Mouse (Mus musculus) lung, postnatal 0 days (tissue): ENCODE measurements around the gene Smg6. TPM values are rescaled to one million over a fixed set of nuclear protein-coding genes. Genes with fewer than 3 reads are reported as not detected.
A peak's percentile ranks its signal among the peaks of the same experiment; 100 is the strongest.

Experiments
- ATAC-seq: fragments of 200-750 bp; cut with Nextera tagmentation; 2 replicates; pipeline ENCODE4 v1.8.0; 2017; ENCODE audit warnings: moderate library complexity
- DNase-seq: peaks from one replicate; pipeline ENCODE4 v3.0.0-alpha.2; 2016; ENCODE audit warnings: low spot score
- H3K27ac ChIP-seq: fragments of 300-500 bp; sonication (generic); 2 replicates; pipeline ENCODE4 v1.5.1; 2014; ENCODE audit warnings: antibody characterized with exemption, mild to moderate bottlenecking, low read length, mixed read lengths
- H3K27me3 ChIP-seq: fragments of 300-500 bp; sonication (generic); replicated peaks from 2 replicates; pipeline ENCODE4 v1.6.1; 2014; ENCODE audit warnings: low read length, mixed read lengths; ENCODE audit not compliant: insufficient read depth
- H3K36me3 ChIP-seq: fragments of 300-500 bp; sonication (generic); 2 replicates; pipeline ENCODE4 v1.6.1; 2014; ENCODE audit warnings: low read length, mixed read lengths; ENCODE audit not compliant: insufficient read depth
- H3K4me1 ChIP-seq: fragments of 300-500 bp; sonication (generic); 2 replicates; pipeline ENCODE4 v1.6.1; 2014; ENCODE audit warnings: antibody characterized with exemption, low read depth, low read length, mixed read lengths; ENCODE audit not compliant: insufficient read depth
- H3K4me2 ChIP-seq: fragments of 300-500 bp; sonication (generic); replicated peaks from 2 replicates; pipeline ENCODE4 v1.6.1; 2014; ENCODE audit warnings: low read depth, mild to moderate bottlenecking, low read length, moderate library complexity, mixed read lengths
- H3K4me3 ChIP-seq: fragments of 300-500 bp; sonication (generic); 2 replicates; pipeline ENCODE4 v1.5.1; 2014; ENCODE audit warnings: low read depth, low read length
- H3K9ac ChIP-seq: fragments of 300-500 bp; sonication (generic); replicated peaks from 2 replicates; pipeline ENCODE4 v1.6.1; 2014; ENCODE audit warnings: low read depth, mild to moderate bottlenecking
- H3K9me3 ChIP-seq: fragments of 300-500 bp; sonication (generic); 2 replicates; pipeline ENCODE4 v1.6.1; 2016; ENCODE audit warnings: low read length, mixed read lengths
- CTCF ChIP-seq: IDR thresholded peaks from 2 replicates; pipeline ENCODE4 v1.5.1; 2016; ENCODE audit warnings: antibody characterized with exemption, mild to moderate bottlenecking
- EP300 ChIP-seq: IDR thresholded peaks from 2 replicates; pipeline ENCODE4 v1.6.1; 2016; ENCODE audit warnings: antibody characterized with exemption, mild to moderate bottlenecking, control low read depth
- WGBS: fragments of 180-500 bp; shearing (Covaris S2); extraction: QIAGEN DNeasy Blood & Tissue Kit; methylation state at CpG from one replicate; pipeline ENCODE4 v1.1.7; 2014; 5-methylcytosine and 5-hydroxymethylcytosine counted together
- polyA plus RNA-seq: library from polyadenylated mRNA; unstranded; fragments of >200 nt; fragmentation: Nextera tagmentation; extraction: Ambion mirVana; gene quantifications from 2 replicates; pipeline ENCODE4 v1.2.1, GENCODE M21; 2015

The Smg6 gene
- polyA plus RNA-seq, 1 experiment from 2014 or later, result 9.9 TPM

DNA sequence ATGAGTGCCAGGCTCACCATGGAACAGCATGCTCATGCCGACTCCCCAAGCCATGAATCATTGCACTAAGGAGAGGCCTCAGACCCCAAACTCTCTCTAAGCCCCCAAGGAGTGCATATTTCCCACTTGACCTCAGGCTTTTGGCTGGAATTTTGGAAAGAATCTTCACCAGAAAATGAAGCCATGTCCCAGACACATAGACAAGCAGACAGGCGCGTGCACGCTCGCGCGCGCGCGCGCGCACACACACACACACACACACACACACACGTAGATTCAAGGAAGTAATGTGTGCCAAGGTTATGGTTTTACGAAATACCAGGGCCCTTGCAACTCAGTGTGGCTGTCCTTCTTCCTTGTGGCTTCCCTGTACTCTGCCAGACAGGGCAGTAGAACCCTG, 232.8 kb downstream of the Smg6 start:
- Histone ChIP-seq H3K27ac (0 out of 2 replicates have a peak overlapping the region, but pooled peaks have one; percentile 33), H3K9me3 (no peaks in the 10 kb centered on the region), H3K4me3 (no peak overlapping the region), H3K27me3 (no peaks in the 10 kb centered on the region), H3K9ac (no peak overlapping the region), H3K36me3 (peaks cover 13% of the 10 kb centered on the region), H3K4me1 (peaks cover 12% of the 10 kb centered on the region; the same call in 1 of the 2 replicates), H3K4me2 (no peak overlapping the region)
- peak; percentile 68 for DNase-seq
- peak; percentile 9; the same call in 1 of the 2 replicates for ATAC-seq
- 67% methylated on average over 14 of the region's 14 CpGs for WGBS
- TF ChIP-seq CTCF (no peak), EP300 (no peak)

DNA sequence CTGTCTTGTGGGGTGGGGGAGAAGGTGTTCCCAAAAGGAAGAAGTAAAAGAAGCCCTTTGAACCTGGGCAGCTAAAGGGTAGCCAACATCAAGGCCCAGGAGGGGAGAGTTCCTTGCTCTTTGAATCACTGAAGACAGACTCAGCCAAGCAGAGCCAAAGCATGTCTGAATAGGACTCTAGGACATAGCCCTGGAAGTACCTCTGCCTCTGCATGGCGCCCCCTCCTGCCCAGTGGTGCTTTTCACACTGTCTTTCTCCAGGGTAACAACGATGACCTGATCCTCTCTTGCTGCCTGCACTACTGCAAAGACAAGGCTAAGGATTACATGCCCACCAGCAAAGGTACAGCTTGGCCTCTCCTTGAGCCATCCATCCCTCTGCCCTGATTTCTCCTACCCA, 233.9 kb downstream of the Smg6 start:
- H3K9ac ChIP-seq, result no peak overlapping the region
- ATAC-seq, result no peak
- TF ChIP-seq EP300, result no peak
- TF ChIP-seq CTCF, result peak; percentile 75
- DNase-seq, result peak; percentile 43
- peaks cover 11% of the 10 kb centered on the region; the same call in 1 of the 2 replicates for H3K4me1 ChIP-seq
- no peak overlapping the region for H3K27ac ChIP-seq
- 53% methylated on average over 2 of the region's 2 CpGs for WGBS
- H3K27me3 ChIP-seq, result no peaks in the 10 kb centered on the region
- no peak overlapping the region for H3K4me2 ChIP-seq
- peaks cover 22% of the 10 kb centered on the region for H3K36me3 ChIP-seq
- H3K9me3 ChIP-seq, result no peaks in the 10 kb centered on the region
- no peak overlapping the region for H3K4me3 ChIP-seq

DNA sequence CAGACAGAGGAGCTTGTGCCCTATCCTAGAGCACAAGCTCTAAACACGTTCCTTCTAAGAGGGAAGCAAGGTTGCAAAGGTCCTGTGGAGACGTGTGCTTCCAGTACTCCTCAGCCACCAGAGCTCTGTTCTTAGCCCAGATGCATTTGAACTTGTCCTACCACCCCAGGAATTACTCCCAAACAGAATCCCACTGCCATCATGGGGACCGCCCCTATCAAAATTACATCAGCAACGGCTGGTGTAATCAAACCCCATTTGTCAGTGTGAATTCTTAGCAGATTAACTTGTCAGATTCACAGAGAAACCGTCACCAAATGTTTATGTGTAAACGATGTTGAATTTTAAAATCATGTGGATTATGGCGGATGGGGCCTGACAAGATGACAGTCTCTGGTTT, 235.3 kb downstream of the Smg6 start:
- whole genome bisulfite sequencing, result 66% methylated on average over 7 of the region's 7 CpGs

DNA sequence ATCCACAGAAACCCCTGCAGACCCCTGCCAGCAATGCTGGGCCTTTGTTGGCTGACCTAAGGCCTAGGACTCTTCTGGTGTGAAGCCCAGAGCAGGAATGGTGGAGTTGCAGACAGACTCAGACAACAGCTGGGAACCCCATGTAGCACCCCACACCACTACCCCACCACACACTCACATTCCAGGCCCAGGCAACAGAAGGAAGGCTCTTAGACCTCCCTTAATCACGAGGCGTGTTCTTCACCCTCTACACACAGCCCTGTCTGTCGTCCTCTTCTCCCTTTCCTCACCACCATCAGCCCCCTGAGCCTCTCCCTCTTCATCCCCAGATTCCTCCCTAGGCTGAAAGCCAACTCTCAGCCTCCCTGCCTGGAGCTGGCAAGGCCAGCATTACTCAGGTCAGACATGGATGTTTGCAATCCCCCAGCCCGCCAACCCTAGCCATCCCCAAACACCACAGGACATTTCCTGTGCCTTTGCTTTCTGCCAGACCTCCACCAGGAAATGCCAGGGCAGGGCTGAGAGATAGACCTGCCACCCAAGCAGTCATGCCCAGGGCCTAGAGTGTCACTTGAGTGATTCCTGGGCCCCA, 235.9 kb downstream of the Smg6 start:
- WGBS, result 35% methylated on average over 4 of the region's 4 CpGs
- TF ChIP-seq EP300, result no peak; the same call in 1 of the 2 replicates
- Histone ChIP-seq H3K9me3 (no peaks in the 10 kb centered on the region), H3K4me2 (no peak overlapping the region), H3K4me3 (no peak overlapping the region), H3K27ac (peak overlapping the region; percentile 62), H3K27me3 (peaks cover 4% of the 10 kb centered on the region; the same call in 1 of the 2 replicates), H3K9ac (no peak overlapping the region), H3K36me3 (peaks cover 22% of the 10 kb centered on the region), H3K4me1 (peaks cover 16% of the 10 kb centered on the region; the same call in 1 of the 2 replicates)
- ATAC-seq (peak; percentile 79), DNase-seq (peak; percentile 87)

More for the DNA sequence above, 235.3 kb downstream of the Smg6 start:
- H3K4me1 ChIP-seq, result peaks cover 14% of the 10 kb centered on the region; the same call in 1 of the 2 replicates
- ATAC-seq, result no peak
- H3K27ac ChIP-seq, result peak overlapping the region; percentile 62; the same call in 1 of the 2 replicates
- no peaks in the 10 kb centered on the region for H3K27me3 ChIP-seq
- no peak overlapping the region for H3K4me3 ChIP-seq
- no peak for DNase-seq
- H3K9ac ChIP-seq, result no peak overlapping the region
- TF ChIP-seq EP300, result no peak
- TF ChIP-seq CTCF, result no peak
- H3K9me3 ChIP-seq, result no peaks in the 10 kb centered on the region
- peaks cover 22% of the 10 kb centered on the region for H3K36me3 ChIP-seq
- no peak overlapping the region for H3K4me2 ChIP-seq

DNA sequence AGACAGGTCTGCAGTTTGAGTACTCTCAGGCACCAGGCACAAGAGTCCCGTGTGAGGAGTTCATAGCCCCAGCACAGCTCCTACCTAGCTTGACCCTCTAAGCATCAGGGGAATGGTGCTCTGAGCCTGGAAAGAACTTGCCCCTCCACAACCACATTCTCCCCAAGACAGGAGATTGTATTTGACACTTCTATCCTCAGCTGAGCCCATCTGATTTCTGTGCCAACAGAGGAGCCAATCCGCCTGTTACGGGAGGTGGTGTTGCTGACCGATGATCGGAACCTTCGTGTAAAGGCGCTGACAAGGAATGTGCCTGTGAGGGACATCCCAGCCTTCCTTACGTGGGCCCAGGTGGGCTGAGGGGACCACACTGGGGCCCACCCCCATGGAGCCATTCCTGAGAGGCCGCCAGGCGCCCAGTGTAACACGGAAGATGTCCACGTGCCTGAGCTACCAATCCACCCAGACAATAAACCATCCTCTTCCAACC, 237.0 kb downstream of the Smg6 start:
- Histone ChIP-seq H3K36me3 (peaks cover 22% of the 10 kb centered on the region), H3K9me3 (no peaks in the 10 kb centered on the region), H3K4me1 (peaks cover 19% of the 10 kb centered on the region; the same call in 1 of the 2 replicates), H3K27me3 (peaks cover 11% of the 10 kb centered on the region; the same call in 1 of the 2 replicates), H3K9ac (no peak overlapping the region), H3K27ac (peak overlapping the region; percentile 62; the same call in 1 of the 2 replicates), H3K4me3 (no peak overlapping the region), H3K4me2 (no peak overlapping the region)
- ATAC-seq (no peak), DNase-seq (no peak)
- TF ChIP-seq EP300 (no peak), CTCF (no peak)
- 77% methylated on average over 12 of the region's 12 CpGs for WGBS

DNA sequence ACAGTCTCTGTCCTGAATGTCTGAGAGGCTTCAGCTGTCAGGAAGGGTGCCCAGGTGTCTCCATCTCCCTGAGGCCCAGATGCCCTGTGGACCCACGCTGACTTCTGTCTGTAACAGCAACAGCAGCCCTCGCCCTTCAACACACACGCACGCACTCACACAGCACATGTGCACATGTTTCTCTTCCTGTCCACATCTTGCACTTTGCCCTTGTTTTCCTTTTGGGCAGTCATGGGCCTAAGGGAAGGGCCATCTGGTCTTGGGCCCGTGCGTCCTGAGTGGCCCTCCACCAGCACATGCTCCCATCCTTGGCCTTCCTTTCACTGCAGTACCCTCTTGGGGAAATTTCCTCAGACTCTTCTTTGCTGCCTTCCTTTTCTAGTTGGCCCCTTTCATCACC, 237.8 kb downstream of the Smg6 start:
- ATAC-seq (no peak), DNase-seq (no peak)
- no peak for TF ChIP-seq CTCF
- peaks cover 22% of the 10 kb centered on the region for H3K36me3 ChIP-seq
- H3K4me1 ChIP-seq, result peaks cover 21% of the 10 kb centered on the region; the same call in 1 of the 2 replicates
- peaks cover 12% of the 10 kb centered on the region; the same call in 1 of the 2 replicates for H3K27me3 ChIP-seq
- H3K27ac ChIP-seq, result peak overlapping the region; percentile 52; the same call in 1 of the 2 replicates
- WGBS, result 56% methylated on average over 6 of the region's 6 CpGs
- no peak overlapping the region for H3K4me3 ChIP-seq
- H3K9me3 ChIP-seq, result no peaks in the 10 kb centered on the region
- no peak overlapping the region for H3K9ac ChIP-seq
- H3K4me2 ChIP-seq, result no peak overlapping the region
